Mouse (Mus musculus) adipocyte (in vitro differentiated cells): ENCODE measurements around the gene Tsc22d4.

ENCODE experiments used
- DNase-seq: peaks from one replicate; pipeline ENCODE4 v3.0.0-alpha.2; 2016; ENCODE audit warnings: low spot score

Tsc22d4 gene

DNA sequence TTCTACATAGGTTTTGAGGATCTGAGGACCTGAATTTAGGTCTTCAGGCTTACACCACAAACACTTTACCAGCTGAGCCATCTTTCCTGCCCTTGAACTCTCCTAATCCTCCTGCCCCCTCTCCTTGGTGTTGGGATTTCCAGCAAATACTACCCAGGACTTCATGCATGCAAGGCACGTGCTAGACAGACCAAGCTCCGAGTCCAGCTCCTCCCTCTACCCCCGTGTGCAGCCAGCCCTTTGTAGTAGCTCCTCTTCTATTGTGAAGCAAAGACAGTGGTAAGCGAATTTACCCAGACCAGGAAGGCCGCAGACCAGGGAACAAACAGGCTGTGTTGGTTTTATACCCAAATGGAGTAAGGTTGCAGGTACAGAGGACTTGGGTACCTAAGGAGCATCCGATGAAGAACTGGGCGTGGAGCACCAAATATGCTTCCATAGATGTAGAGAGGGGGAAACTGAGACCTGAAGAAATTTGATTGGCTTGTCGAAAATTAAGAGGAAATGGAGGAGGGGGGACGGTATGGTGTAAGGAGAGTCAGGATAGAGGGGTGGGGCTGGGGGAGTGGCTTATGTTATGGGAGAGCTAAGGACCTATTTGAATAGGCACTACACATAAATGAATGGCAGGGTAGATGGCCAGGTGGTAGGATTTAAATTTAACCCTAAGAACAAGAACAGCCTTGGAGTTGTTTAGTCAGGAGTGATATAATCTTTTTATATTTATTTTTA, 19.2 kb downstream of the Tsc22d4 start:
- no peak for DNase-seq

DNA sequence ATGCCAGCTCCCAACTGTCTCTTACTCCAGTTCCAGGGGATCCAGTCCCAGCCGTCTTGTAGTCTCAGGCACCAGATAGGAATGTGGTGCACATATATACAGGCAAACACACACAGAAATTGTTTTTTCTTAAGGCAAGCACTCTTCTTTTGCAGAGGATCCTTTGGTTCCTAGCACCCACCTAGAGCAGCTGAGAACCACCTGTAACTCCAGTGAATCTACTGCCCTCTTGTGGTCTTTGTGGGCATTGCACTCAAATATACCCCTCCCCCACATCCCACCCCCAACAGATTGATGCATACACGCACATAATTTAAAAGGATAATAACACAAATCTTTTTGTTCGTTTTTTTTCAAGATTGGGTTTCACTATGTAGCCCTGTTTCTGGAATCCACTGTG, 20.7 kb downstream of the Tsc22d4 start:
- DNase-seq: no peak

DNA sequence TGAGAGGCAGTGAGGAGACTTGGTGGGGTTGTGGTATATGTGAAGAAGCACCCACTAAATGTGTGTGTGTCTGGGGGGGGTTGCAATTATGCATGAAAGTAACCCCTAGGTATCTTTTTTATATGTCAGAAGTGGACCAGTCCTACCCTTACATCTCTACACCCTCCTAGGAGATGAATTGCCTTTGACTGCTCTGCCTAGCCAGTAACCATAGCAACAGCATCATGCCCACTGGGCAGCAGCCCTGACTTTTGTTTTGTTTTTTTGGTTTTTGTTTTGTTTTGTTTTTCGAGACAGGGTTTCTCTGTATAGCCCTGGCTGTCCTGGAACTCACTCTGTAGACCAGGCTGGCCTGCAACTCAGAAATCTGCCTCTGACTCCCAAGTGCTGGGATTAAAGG, 22.9 kb downstream of the Tsc22d4 start:
- DNase-seq: no peak

DNA sequence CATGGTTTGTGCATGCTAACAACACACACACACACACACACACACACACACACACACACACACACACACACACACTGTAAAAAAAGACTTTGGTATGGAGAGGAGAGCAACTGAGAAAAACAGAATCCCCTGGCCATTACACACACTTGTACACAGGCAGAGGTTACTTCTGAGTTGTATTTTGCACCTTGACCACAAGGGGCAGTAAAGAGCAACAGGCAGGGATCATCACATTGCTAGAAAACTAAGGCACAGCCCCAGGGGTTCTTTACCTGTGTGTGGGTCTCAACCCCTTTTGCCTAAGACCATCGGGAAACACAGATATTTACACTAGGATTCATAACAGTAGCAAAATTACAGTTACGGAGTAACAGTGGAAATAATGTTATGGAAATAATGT, 25.2 kb downstream of the Tsc22d4 start:
- DNase-seq: peak; percentile 84

DNA sequence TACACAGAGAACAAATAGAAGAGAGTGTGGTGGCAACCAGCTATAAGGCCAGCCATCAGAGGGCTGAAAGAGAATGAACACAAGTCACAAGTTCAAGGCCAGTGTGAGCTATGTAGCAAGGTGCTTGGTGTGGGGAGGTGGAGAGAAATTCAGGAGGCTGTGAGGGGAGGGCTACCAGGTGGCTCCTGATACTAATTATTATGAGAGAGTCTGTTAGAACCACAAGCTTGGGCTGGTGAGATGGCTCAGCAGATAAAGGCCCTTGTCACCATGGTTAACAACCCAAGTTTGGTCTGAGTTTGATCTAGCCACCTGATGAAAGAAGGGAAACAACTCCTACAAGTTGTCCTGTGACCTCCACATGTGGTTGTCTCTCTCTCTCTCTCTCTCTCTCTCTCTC, 27.2 kb downstream of the Tsc22d4 start:
- no peak for DNase-seq

DNA sequence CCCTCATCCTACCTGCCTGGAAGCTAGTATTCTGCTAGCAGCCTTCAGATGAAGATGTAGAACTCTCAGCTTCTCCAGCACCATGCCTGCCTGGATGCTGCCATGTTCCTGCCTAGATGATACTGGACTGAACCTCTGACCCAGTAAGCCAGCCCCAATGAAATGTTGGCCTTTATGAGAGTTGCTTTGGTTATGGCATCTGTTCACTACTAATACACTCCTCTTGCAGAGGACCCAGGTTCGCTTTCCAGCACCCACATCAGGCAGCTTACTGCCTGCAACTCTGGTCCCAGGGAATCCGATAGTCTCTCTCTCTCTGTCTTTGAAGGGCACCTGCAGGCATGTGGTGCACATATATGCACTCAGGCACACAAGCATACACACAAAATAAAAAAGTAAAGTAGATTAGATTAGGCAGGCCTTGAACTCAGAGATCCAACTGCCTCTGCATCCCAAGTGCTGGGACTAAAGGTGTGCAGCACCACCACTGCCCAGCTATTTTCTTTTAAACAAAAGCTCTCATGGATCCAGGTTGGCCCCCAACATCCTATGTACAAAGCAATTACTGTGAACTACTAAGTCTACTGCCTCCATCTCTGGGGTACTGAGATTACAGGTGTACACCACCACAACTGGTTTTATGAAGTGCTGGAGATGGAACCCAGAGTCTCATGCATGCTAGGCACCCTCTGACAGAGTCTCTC, 30.2 kb downstream of the Tsc22d4 start:
- no peak for DNase-seq

DNA sequence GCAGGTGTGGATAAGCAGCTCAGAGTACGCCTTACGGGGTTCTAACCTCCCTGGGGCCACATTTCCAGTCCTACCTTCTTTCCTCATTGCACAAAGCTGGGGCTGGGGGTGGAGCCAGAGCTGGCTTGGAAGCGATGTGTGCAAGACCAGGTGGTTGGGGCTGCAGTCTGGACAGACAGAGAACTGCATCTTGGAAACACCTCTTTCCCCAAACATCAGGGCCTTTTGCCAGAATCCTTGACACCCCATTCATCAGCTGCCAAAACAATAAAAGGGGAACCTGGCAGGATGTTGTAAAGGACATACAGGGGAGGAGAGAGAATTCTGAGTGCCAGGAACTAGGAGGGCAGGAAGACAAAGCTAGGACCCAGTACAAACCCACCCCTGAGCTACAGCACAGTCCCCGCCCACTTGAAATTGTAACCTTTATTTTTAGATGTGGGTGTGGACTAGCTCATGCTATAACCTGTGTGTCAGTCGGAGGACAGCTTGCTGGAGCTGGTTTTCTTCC, 30.9 kb downstream of the Tsc22d4 start:
- DNase-seq: no peak

DNA sequence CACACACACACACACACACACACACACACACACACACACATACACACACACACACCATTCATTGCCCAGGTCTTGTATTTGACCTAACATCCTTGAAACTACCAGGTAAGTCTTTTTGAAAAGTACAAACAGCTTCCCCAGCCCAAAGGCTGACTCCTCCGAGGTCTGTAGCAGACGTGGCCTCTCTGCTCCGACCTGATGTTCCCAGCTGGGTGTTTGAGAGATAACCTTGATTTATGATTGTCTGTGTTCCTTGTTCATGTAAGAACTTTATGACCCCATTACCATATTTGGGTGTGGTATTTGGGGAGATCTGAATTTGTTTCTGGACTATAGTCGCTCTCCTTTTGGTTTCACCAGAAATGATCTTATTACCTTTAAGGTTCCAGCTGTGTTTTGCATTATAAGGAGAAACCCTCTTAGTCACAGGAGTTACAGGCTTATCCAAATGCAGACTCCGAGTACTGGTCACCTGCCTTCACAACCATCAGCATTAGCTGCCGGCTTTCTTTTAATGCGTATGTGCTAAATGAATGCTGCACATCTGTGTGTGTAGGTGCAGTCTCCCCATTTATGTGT, 31.8 kb downstream of the Tsc22d4 start:
- no peak for DNase-seq

DNA sequence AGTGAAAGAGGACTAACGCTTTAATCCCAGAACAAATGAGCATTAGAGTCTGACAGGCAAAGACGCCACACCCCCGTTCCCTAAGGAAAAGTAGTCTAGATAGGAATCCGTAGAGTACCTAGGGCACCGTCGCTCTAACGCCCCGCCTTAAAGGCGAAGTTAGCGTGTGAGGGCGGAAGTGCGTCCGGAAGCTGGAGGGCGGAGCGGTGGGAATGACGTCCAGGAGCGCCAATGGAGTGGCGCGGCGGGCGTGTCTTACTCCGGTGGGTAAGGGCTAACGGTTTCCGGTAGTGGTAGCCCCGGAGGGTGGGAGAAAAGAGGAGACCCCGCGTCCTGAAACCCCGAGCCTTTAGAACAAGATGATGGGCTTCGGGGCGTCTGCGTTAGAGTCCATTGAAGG, 33.1 kb downstream of the Tsc22d4 start, which contains the start of gene Ppp1r35:
Ppp1r35 (plus strand) TSS at position 215 of the 400 bp plus-strand sequence.
- peak; percentile 98 for DNase-seq

DNA sequence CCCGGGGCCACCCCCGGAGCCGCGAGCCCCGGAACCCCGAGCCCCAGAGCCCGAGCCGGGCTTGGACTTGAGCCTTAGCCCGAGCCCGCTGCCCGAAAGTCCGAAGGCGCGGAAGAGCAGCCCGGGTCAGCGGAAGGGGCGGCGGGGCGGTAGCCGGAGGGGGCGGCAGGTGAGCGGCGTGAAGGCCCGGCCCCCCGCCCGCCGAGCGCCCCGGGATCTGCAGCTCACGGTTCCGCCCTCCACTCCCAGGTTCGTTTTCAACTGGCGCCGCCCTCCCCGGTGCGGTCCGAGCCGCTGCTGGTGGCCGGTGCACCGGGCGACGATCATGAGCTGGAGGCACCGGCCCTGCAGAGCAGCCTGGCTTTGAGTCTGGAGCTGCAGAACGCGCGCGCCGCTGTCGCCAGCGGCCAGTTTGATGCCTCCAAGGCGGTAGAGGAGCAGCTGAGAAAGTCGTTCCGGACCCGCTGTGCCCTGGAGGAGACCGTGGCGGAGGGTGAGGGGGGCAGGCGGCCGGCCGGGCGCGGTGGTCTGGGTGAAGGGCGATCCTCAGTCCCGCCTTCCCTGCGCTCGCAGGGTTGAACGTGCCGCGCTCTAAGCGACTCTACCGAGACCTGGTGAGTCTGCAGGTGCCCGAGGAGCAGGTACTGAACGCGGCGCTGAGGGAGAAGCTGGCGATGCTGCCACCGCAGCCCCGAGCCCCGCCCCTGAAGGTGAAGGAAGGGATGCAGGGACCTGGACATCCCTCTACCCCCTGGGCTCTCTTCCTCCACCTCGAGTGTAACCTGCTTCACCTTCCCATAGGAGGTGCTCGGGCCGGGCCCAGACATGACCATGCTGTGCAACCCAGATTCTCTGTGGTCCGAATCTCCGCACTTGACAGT, 33.8 kb downstream of the Tsc22d4 start:
- DNase-seq: no peak

DNA sequence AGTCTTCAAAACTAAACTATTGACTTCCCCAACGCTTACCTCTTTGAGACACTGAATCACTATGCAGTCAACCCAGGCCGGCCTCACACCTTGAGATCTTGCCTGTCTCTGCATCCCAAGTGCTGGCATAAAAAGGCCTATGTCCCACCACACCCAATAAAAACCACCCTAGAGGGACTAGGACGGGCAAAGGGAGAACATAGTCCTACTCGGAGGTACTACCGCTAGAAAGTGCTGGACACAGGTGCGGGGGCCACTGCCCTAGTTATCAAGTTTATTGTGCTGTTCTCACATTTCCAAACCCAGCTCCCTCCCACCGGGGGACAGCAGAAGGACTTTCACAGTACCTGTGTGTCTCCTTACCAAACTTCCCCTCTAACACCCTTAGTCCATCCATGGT, 36.1 kb downstream of the Tsc22d4 start:
- no peak for DNase-seq

DNA sequence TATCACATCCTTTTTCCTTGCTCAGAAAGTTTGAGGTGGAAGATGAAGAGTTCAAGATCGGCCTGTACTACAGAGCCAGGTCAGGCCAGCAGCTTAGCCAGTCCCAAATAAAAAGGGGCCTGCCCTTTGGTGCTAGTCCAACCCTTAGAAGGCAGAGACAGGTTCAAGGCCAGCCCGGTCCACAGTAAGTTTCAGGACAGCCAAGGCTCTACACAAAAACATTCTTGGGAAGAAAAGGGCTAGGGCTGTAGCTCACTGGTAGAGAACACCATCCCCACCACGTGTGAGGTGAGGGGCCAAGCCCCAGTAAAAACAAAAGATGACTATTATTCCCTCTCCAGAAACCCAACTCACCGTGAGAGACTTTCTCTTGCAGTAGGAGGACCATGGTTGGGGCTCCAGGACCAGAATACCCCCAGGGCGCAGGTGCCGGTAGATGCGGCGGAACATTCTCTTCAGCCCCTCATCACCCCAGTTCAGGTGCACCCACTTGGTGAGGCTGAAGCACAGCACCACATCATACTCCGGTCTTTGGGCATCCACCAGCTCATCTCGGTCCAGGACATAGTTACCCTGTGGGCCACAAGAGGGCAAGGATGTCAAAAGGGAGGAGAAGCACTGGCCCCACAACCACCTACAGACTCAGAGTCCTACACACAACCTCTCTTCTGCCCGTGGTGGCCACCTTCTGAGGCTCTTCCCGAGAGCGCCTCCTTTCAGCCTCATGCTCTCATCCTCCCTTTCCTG, 37.4 kb downstream of the Tsc22d4 start:
- no peak for DNase-seq

DNA sequence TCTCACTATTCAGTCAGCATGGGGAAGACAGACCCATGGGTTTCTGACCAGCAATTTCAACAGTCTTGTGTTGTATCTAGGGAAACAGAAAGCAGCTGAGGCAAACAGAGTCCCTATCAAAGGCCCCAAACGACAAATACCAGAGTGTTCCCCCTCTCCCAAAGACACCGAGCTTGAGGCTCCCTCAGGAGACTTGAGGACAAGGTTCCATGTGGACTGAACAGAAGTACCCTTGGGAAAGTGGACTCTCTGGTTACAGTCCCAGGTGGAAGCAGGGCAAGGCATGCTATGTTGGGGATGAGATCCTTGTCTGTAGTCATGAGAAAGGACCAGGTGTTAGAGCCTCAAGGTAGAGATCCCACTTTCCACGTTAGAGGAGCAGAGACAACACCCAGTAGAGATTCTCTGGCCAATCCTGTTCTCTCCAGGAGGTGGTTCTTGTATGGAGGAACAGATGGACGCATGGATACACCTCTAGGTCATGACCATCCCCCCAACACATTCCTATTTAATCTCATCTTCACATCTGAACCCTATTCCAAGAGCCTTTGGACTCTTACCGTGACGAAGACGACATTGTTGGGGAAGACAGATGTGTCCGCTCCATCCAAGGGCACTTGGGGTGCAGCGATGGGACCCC, 38.5 kb downstream of the Tsc22d4 start:
- DNase-seq: no peak

DNA sequence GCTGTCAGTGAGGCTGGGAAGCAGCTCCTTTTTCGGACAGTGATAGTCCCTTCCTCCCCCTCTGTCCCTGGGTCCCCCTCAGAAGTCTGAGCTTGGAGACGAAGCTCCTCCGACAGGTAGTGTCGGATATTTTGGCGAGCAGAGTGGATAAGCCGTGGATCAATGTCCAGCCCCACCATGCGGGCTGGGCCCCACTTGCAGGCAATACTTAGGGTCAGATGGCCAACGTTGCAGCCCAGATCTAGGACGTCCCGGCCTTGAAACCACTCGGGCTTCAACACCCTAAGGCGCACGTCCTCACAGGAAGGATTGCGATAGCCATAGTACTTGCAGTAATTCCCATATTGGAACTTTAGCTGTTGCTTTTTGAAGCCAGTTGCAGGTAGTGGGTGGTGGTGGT, 39.0 kb downstream of the Tsc22d4 start:
- DNase-seq: no peak

DNA sequence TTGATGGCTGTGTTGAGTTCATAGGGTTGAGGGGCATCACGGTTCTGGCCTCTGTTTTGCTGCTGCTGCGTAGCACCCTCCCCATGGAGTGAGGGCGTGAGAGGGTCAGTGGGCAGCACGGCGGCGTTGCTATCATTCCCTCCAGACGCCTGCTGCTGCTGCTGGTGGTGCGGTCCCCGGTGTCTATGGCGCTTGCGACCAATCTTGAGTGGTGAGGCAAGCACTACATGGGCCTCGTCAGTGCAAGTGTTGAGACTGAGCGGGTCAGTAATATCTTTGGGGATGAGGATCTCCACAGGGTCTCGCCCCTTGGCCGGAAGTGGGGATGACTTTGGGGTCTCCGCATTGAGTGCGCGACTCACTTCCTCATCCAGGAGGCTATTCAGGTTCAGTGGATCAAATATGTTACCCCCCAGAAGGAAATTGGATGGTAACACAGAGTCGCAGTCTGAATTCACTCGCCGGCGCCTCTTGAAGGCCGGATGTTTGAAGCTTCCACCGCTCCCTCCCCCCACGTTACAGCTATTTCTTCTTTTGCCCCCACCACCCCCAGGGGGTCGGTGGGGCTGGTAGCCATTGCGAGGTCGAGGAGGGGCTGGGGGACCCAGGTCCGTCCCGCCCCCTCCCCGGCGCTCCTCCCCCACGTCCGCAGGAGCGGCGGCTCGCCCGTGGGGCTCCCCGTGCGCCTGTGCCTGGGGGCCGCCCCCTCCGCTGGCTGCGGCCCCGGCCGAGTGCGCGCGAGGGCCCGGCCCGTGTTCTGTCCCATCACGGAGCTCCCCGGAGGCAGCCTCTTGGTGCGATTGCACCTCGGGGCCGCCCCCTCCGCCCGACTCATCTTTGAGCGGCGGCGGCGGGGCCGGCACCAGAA, 39.9 kb downstream of the Tsc22d4 start:
- no peak for DNase-seq

DNA sequence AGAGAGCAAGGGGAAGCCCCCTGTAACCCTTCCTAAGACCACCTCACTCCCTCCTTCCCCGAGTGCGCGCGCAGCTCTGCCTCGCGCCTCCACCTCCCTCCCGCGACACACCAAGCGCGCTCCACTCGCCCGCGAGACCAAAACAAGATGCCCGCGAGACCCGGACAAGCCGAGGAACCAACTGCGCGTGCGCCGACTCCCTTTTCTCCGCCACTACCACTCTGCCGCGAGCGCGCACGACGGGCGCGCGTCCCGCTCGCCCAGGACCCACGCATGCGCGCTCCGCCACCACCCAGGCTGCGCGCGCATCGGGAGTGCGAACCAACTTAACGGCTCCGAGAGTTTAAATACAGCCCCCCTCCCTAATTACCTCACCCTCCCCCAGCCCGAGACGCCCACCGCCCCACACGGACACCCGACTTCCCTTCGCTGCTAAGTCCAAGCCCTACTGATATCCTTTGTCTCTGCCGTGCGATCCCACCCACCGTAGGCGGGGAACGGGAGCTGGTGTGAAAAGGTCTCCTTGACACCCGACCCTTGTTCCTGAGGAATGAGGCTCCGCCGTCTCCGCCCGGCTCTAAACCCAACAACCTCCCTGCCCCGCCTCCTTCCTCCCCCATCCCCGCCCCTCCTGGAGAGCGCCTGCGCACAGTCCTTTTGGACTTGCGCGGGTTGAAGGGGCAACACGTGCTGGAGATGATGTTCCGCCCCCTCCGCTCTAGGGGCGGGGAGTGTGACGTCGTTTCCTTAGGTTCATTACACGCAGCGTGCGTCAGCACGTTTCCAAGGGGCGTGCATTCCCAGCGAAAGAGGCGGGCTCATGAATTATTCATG, 40.8 kb downstream of the Tsc22d4 start:
- DNase-seq: peak; percentile 100

DNA sequence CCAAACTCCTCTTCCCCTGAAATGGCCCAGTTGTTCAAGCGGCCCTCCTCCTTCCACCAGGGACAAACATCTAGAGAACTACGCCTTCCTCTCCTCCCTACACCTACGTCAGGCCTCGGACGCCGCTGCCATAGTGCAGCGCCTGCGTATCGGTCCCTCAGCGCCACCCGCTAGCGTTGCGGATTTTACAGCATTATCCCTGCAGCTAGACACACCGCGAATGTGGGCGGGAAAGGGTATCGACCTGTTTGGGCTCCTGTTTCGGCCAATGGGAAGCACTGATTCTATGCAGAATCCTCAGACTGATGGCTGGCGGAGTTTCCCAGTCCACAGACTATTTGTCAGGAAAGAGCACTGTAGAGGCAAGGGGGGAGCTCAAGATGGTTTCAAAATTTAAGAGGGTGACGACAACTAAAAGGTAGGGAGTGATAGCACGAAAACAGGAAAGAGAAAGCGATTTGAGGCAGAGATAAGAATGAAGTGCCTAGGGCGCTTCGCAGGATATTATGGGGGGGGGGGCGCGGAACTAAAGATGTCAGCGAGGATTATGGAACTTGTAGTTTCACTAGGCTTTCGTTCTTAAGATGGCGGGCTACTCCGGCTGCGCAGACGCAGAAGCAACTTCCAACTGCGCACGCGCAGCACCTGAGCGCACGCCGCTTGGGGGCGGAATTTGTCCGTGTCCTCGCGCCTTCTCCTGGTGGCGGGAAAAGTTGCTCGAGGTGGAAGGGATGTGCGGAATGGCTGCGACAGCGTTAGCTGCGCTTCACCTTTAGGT, 41.8 kb downstream of the Tsc22d4 start, which contains the start of the genes Mepce and Zcwpw1:
Mepce (minus strand) TSS at position 505 of the 778 bp plus-strand sequence.
Zcwpw1 (plus strand) TSS at position 648 of the 778 bp plus-strand sequence.
- peak; percentile 94 for DNase-seq

DNA sequence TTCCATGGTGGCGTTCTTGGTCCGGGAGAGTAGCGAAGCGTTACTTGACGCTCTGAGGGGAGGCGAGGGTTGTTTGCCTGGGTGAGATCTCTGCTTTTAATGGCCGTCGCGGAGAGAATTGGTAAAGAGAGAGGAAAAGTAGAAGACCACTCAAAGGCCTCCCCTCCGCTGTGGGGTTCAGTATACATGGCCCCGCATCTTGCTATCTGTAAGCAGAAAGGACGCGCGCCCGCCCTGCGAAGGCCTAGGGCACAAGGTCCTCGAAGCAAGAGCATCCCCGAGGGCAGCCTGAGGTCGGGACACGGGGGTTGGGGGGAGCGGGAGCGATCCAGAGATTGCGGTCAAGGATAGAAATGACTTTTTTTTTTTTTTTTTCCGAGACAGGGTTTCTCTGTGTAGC, 42.6 kb downstream of the Tsc22d4 start:
- no peak for DNase-seq
